Mouse (Mus musculus) E14TG2a.4 (cell line): ENCODE results near the gene Aspscr1.

Experiments used
- H3K27me3 ChIP-seq: 2 replicates; pipeline ENCODE4 v1.6.1; 2014; ENCODE audit warnings: low read length, control low read depth; ENCODE audit not compliant: insufficient read depth
- H3K36me3 ChIP-seq: 2 replicates; pipeline ENCODE4 v1.6.1; 2014; ENCODE audit warnings: low read length, control low read depth; ENCODE audit not compliant: insufficient read depth
- H3K4me1 ChIP-seq: replicated peaks from 2 replicates; pipeline ENCODE4 v1.6.1; 2014; ENCODE audit warnings: low read depth, low read length, control low read depth
- H3K4me3 ChIP-seq: replicated peaks from 2 replicates; pipeline ENCODE4 v1.5.1; 2014; ENCODE audit warnings: mild to moderate bottlenecking, low read length
- H3K9me3 ChIP-seq: 2 replicates; pipeline ENCODE4 v1.6.1; 2014; ENCODE audit warnings: low read length, control low read depth
- CTCF ChIP-seq: conservative IDR thresholded peaks from 2 replicates; pipeline ENCODE4 v1.5.1; 2014; ENCODE audit warnings: low read length
- NANOG ChIP-seq: IDR thresholded peaks from 2 replicates; pipeline ENCODE4 v1.6.1; 2014; ENCODE audit warnings: borderline replicate concordance, low read length, mixed read lengths
- POU5F1 ChIP-seq: IDR thresholded peaks from 2 replicates; pipeline ENCODE4 v1.6.1; 2014; ENCODE audit warnings: low read length, borderline replicate concordance

Aspscr1 gene

GRCm38 (mm10) chr11:120712771-120713568, 40.2 kb downstream of the Aspscr1 start:
- H3K36me3 ChIP-seq = peaks cover 82% of the 10 kb centered on the region
- peaks cover 65% of the 10 kb centered on the region for H3K4me1 ChIP-seq
- H3K4me3 ChIP-seq = peak overlapping the region; percentile 92
- peaks cover 16% of the 10 kb centered on the region for H3K27me3 ChIP-seq
- H3K9me3 ChIP-seq = no peaks in the 10 kb centered on the region
- peak; percentile 51 for TF ChIP-seq CTCF
- no peak for TF ChIP-seq POU5F1

- Histone ChIP-seq H3K4me3 (peak within 1 kb of the TSS; percentile 92), H3K27me3 (peaks cover 16% of the 10 kb centered on the region), H3K4me1 (peaks cover 56% of the 10 kb centered on the region), H3K9me3 (no peaks in the 10 kb centered on the region), H3K36me3 (peaks cover 82% of the 10 kb centered on the region)
- TF ChIP-seq POU5F1 (no peak), CTCF (no peak), NANOG (no peak)
Measured at GRCm38 (mm10) chr11:120713580-120714518, 41.1 kb downstream of the Aspscr1 start, which contains the start of the genes Cenpx and Lrrc45. Gene Cenpx, minus strand, starts transcription at chr11:120713738. Gene Lrrc45, plus strand, starts transcription at chr11:120713925.

GRCm38 (mm10) chr11:120714546-120714945, 41.8 kb downstream of the Aspscr1 start:
- Histone ChIP-seq H3K4me1 (peaks cover 49% of the 10 kb centered on the region), H3K27me3 (peaks cover 16% of the 10 kb centered on the region), H3K36me3 (peaks cover 82% of the 10 kb centered on the region), H3K9me3 (no peaks in the 10 kb centered on the region), H3K4me3 (peak overlapping the region; percentile 92)
- TF ChIP-seq POU5F1 (no peak), CTCF (no peak), NANOG (no peak)

GRCm38 (mm10) chr11:120715131-120715530, 42.4 kb downstream of the Aspscr1 start:
- Histone ChIP-seq H3K4me3 (0 out of 2 replicates have a peak overlapping the region, but pooled peaks have one; percentile 92), H3K4me1 (peaks cover 47% of the 10 kb centered on the region), H3K9me3 (no peaks in the 10 kb centered on the region), H3K27me3 (peaks cover 16% of the 10 kb centered on the region), H3K36me3 (peaks cover 82% of the 10 kb centered on the region)
- TF ChIP-seq CTCF (no peak), NANOG (no peak), POU5F1 (no peak)

GRCm38 (mm10) chr11:120719242-120719641, 46.5 kb downstream of the Aspscr1 start:
- H3K4me1 ChIP-seq = peaks cover 40% of the 10 kb centered on the region
- TF ChIP-seq POU5F1 (no peak), CTCF (no peak), NANOG (no peak)
- no peak overlapping the region for H3K4me3 ChIP-seq
- H3K36me3 ChIP-seq = peaks cover 58% of the 10 kb centered on the region
- H3K27me3 ChIP-seq = peaks cover 48% of the 10 kb centered on the region
- H3K9me3 ChIP-seq = no peaks in the 10 kb centered on the region

GRCm38 (mm10) chr11:120719841-120720376, 47.1 kb downstream of the Aspscr1 start:
- no peak for TF ChIP-seq POU5F1
- no peak for TF ChIP-seq NANOG
- no peak for TF ChIP-seq CTCF
- H3K9me3 ChIP-seq = no peaks in the 10 kb centered on the region

GRCm38 (mm10) chr11:120720450-120720849, 47.7 kb downstream of the Aspscr1 start:
- TF ChIP-seq NANOG (no peak), CTCF (peak; percentile 87), POU5F1 (no peak)
- peaks cover 57% of the 10 kb centered on the region for H3K36me3 ChIP-seq
- H3K4me3 ChIP-seq = peak overlapping the region; percentile 85
- peaks cover 40% of the 10 kb centered on the region for H3K27me3 ChIP-seq
- H3K9me3 ChIP-seq = no peaks in the 10 kb centered on the region
- H3K4me1 ChIP-seq = peaks cover 32% of the 10 kb centered on the region

More at GRCm38 (mm10) chr11:120719841-120720376, 47.1 kb downstream of the Aspscr1 start:
- Histone ChIP-seq H3K36me3 (peaks cover 57% of the 10 kb centered on the region), H3K4me3 (no peak overlapping the region), H3K4me1 (peaks cover 33% of the 10 kb centered on the region), H3K27me3 (peaks cover 42% of the 10 kb centered on the region)
